Mouse (Mus musculus) layer of hippocampus, adult 2 months (tissue): ENCODE measurements around the gene Wfdc16. TPM values are rescaled to one million over a fixed set of nuclear protein-coding genes. Genes with fewer than 3 reads are reported as not detected.

Experiments used
- total RNA-seq, 2 experiments: library from RNA; stranded (reverse); gene quantifications; 2 replicates each; pipeline ENCODE4 v1.2.3; 2021

Wfdc16 gene
- total RNA-seq, 2 experiments from 2014 or later: not detected

Other genes starting within 250 kb of the Wfdc16 start
- gene Slpi, start 249.7 kb downstream of the Wfdc16 start, total RNA-seq: 1 to 10 TPM in 1 of 2 experiments, not detected in 1; 1.8 TPM
- under 1 TPM; 0.07 to 0.46 TPM for gene Rbpjl, start 235.7 kb downstream of the Wfdc16 start, total RNA-seq
- 10 to 100 TPM; 10.3 to 11.2 TPM for gene Matn4, start 233.6 kb downstream of the Wfdc16 start, total RNA-seq
- gene Sdc4, start 194.9 kb downstream of the Wfdc16 start, total RNA-seq: 100 to 1,000 TPM; 122 to 137 TPM
- 10 to 100 TPM; 40.8 to 41.0 TPM for gene Sys1, start 181.8 kb downstream of the Wfdc16 start, total RNA-seq
- gene Gm20458, start 177.8 kb downstream of the Wfdc16 start, total RNA-seq: 1 to 10 TPM; 6.2 to 6.9 TPM
- gene Trp53tg5, start 165.1 kb downstream of the Wfdc16 start, total RNA-seq: not detected
- 100 to 1,000 TPM; 111 to 112 TPM for gene Dbndd2, start 152.7 kb downstream of the Wfdc16 start, total RNA-seq
- gene Pigt, start 141.3 kb downstream of the Wfdc16 start, total RNA-seq: 10 to 100 TPM; 79.3 to 84.1 TPM
- gene Wfdc2, start 76.4 kb downstream of the Wfdc16 start, total RNA-seq: not detected
- not detected for gene Spint3, start 65.3 kb downstream of the Wfdc16 start, total RNA-seq
- not detected for gene Wfdc6a, start 53.3 kb downstream of the Wfdc16 start, total RNA-seq
- not detected for gene Eppin, start 45.2 kb downstream of the Wfdc16 start, total RNA-seq
- gene Wfdc6b, start 25.3 kb downstream of the Wfdc16 start, total RNA-seq: not detected
- not detected for gene Wfdc8, start 25.2 kb downstream of the Wfdc16 start, total RNA-seq
- gene Wfdc10, start 17.2 kb upstream of the Wfdc16 start, total RNA-seq: not detected
- gene Wfdc9, start 17.8 kb upstream of the Wfdc16 start, total RNA-seq: not detected
- not detected for gene Wfdc11, start 35.3 kb upstream of the Wfdc16 start, total RNA-seq
- not detected for gene Wfdc13, start 46.3 kb upstream of the Wfdc16 start, total RNA-seq
- gene Spint4, start 59.7 kb upstream of the Wfdc16 start, total RNA-seq: not detected
- not detected for gene Spint5, start 76.5 kb upstream of the Wfdc16 start, total RNA-seq
- gene Wfdc3, start 107.1 kb upstream of the Wfdc16 start, total RNA-seq: 1 to 10 TPM in 1 of 2 experiments, under 1 TPM in 1; 0.64 to 1.3 TPM
- 10 to 100 TPM; 40.4 to 41.2 TPM for gene Dnttip1, start 107.2 kb upstream of the Wfdc16 start, total RNA-seq
- 1 to 10 TPM in 1 of 2 experiments, under 1 TPM in 1; 0.76 to 1.6 TPM for gene Ube2c, start 131.1 kb upstream of the Wfdc16 start, total RNA-seq
- gene Tnnc2, start 141.2 kb upstream of the Wfdc16 start, total RNA-seq: not detected
- gene Snx21, start 147.0 kb upstream of the Wfdc16 start, total RNA-seq: 10 to 100 TPM; 39.8 TPM
- 10 to 100 TPM; 25.8 to 32.2 TPM for gene Acot8, start 166.1 kb upstream of the Wfdc16 start, total RNA-seq
- 1 to 10 TPM; 7.2 to 8.9 TPM for gene Zswim3, start 166.3 kb upstream of the Wfdc16 start, total RNA-seq
- gene Zswim1, start 183.9 kb upstream of the Wfdc16 start, total RNA-seq: 10 to 100 TPM; 23.6 to 25.2 TPM
- gene Spata25, start 189.7 kb upstream of the Wfdc16 start, total RNA-seq: under 1 TPM; 0.47 to 0.79 TPM
- gene Ctsa, start 194.1 kb upstream of the Wfdc16 start, total RNA-seq: 100 to 1,000 TPM; 103 to 108 TPM
- gene Neurl2, start 194.7 kb upstream of the Wfdc16 start, total RNA-seq: 1 to 10 TPM; 2.8 to 3.6 TPM
- gene Pltp, start 218.9 kb upstream of the Wfdc16 start, total RNA-seq: 10 to 100 TPM; 67.4 to 86.9 TPM
- 10 to 100 TPM; 45.9 to 49.6 TPM for gene Pcif1, start 240.5 kb upstream of the Wfdc16 start, total RNA-seq